Mouse (Mus musculus) yolk sac, embryonic 10.5 days (tissue): ENCODE measurements around the gene Phospho2.
"Not testable (repeated sequence)": the region's sequence is repeated elsewhere in the genome, so short reads cannot be mapped to it uniquely, and the experiment has no call there.

Experiments used
- DNase-seq: peaks from one replicate; pipeline ENCODE4 v3.0.0-alpha.2; 2017; ENCODE audit warnings: low spot score

The Phospho2 gene

GRCm38 (mm10) chr2:69789429-69790069, at the start of gene Phospho2, which contains the start of gene Ccdc173:
TSS of gene Phospho2 (plus strand) at chr2:69789623.
TSS of gene Ccdc173 (minus strand) at chr2:69789575.
- peak; percentile 96 for DNase-seq

- no peak for DNase-seq
Measured at GRCm38 (mm10) chr2:69745091-69745490, 44.3 kb upstream of the Phospho2 start.

- no peak for DNase-seq
Measured at GRCm38 (mm10) chr2:69760980-69761379, 28.4 kb upstream of the Phospho2 start.

- DNase-seq: no peak
Measured at GRCm38 (mm10) chr2:69763340-69763739, 26.1 kb upstream of the Phospho2 start.

GRCm38 (mm10) chr2:69764716-69765115, 24.7 kb upstream of the Phospho2 start:
- no peak for DNase-seq

GRCm38 (mm10) chr2:69773331-69773730, 16.1 kb upstream of the Phospho2 start:
- no peak for DNase-seq

GRCm38 (mm10) chr2:69777985-69778835, 11.2 kb upstream of the Phospho2 start:
- no peak for DNase-seq

GRCm38 (mm10) chr2:69778836-69779177, 10.6 kb upstream of the Phospho2 start:
- DNase-seq: no peak

- DNase-seq: no peak
Measured at GRCm38 (mm10) chr2:69788974-69789373, 449 bp upstream of the Phospho2 start.

- peak; percentile 90 for DNase-seq
Measured at GRCm38 (mm10) chr2:69790285-69790684, 862 bp downstream of the Phospho2 start.

GRCm38 (mm10) chr2:69790722-69791121, 1.3 kb downstream of the Phospho2 start:
- no peak for DNase-seq

- peak; percentile 49 for DNase-seq
Measured at GRCm38 (mm10) chr2:69802911-69803312, 13.5 kb downstream of the Phospho2 start.

GRCm38 (mm10) chr2:69803756-69804155, 14.3 kb downstream of the Phospho2 start:
- DNase-seq: no peak

- DNase-seq: not testable (repeated sequence)
Measured at GRCm38 (mm10) chr2:69804663-69805062, 15.2 kb downstream of the Phospho2 start.

- no peak for DNase-seq
Measured at GRCm38 (mm10) chr2:69810169-69810568, 20.7 kb downstream of the Phospho2 start.

GRCm38 (mm10) chr2:69811349-69811748, 21.9 kb downstream of the Phospho2 start:
- DNase-seq: not testable (repeated sequence)

- no peak for DNase-seq
Measured at GRCm38 (mm10) chr2:69816575-69816974, 27.2 kb downstream of the Phospho2 start.

GRCm38 (mm10) chr2:69818350-69819085, 29.1 kb downstream of the Phospho2 start:
- no peak for DNase-seq

- no peak for DNase-seq
Measured at GRCm38 (mm10) chr2:69820201-69820600, 30.8 kb downstream of the Phospho2 start.

GRCm38 (mm10) chr2:69821711-69822110, 32.3 kb downstream of the Phospho2 start, which contains the start of gene Klhl23:
TSS of gene Klhl23 (plus strand) at chr2:69821944.
- no peak for DNase-seq

- peak; percentile 62 for DNase-seq
Measured at GRCm38 (mm10) chr2:69822361-69823128, 33.1 kb downstream of the Phospho2 start.
